Mouse (Mus musculus) brain, adult 2 months (tissue): ENCODE data around the gene Med28.

Experiments
- DNase-seq: peaks from one replicate; pipeline ENCODE4 v3.0.0; 2011; ENCODE audit warnings: low read depth, low spot score

The Med28 gene

GRCm38 (mm10) chr5:45519960-45520808, at the start of gene Med28:
TSS of gene Med28 (plus strand) at chr5:45520229.
- DNase-seq: peak; percentile 95

GRCm38 (mm10) chr5:45472880-45473450, 47.1 kb upstream of the Med28 start:
- DNase-seq: peak; percentile 94

- peak; percentile 84 for DNase-seq
Observed at GRCm38 (mm10) chr5:45473521-45473920, 46.5 kb upstream of the Med28 start.

- peak; percentile 90 for DNase-seq
Observed at GRCm38 (mm10) chr5:45474215-45474614, 45.8 kb upstream of the Med28 start.

- no peak for DNase-seq
Observed at GRCm38 (mm10) chr5:45474758-45475157, 45.3 kb upstream of the Med28 start.

- no peak for DNase-seq
Observed at GRCm38 (mm10) chr5:45475771-45476170, 44.3 kb upstream of the Med28 start.

DNA sequence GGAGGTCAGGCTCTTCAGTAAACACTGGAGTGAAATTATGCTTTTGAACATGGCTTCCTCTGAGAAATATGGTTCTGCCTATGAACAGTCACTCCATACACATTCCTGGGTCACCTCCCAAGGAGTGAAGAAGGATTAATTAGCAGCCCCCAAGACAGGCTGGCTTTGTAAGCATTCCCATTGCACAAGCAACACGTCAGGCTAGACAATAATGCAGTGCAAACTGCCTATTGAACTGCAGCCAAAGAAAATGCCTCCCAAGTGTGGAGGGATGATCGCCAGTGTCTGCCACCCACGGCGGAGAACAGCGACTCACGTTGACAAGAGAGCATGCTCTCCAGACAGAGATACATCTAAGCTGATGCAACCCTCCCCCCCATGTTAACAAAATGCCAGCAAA, 43.7 kb upstream of the Med28 start:
- peak; percentile 76 for DNase-seq

DNA sequence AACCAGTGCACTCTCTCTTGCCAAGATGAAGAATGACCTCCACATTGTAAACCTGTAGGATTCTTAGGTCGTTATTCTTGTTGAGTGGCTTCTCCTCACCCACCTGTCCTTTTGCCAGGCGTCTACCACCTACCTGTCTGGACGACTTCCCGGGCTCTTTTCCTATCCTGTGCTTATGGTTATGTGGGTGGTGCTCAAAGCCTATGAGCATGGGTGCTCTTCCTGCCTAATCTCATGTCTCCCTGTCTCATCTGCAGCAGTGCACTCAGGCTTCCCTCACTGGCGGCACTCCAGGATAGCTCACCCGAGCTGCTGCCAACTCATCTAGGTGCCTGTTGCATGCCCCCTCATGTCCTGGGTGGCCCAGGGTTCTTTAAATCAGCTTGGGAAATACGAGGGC, 42.4 kb upstream of the Med28 start:
- peak; percentile 53 for DNase-seq

DNA sequence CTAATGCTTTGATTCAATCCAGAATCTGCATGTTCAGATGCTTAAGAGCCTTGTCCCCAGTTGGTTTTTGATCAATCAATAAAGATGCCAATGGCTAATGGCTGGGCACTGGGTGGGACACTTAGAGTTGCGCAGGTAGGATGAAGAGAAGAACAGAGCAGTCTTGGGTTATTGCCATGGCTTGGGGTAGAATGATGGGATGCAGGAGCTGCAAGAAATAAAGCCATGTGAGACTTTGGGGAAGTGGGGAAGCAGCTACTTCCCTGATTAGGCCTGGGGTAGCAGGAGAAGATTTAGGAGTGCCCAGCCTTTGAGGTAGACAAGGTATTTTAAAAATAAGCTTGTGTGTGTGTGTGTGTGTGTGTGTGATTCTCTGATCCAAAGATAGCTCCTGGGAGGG, 40.0 kb upstream of the Med28 start:
- no peak for DNase-seq

GRCm38 (mm10) chr5:45481125-45481524, 38.9 kb upstream of the Med28 start:
- no peak for DNase-seq

GRCm38 (mm10) chr5:45482607-45483006, 37.4 kb upstream of the Med28 start:
- DNase-seq: no peak

- no peak for DNase-seq
Observed at GRCm38 (mm10) chr5:45483654-45484053, 36.4 kb upstream of the Med28 start.

DNA sequence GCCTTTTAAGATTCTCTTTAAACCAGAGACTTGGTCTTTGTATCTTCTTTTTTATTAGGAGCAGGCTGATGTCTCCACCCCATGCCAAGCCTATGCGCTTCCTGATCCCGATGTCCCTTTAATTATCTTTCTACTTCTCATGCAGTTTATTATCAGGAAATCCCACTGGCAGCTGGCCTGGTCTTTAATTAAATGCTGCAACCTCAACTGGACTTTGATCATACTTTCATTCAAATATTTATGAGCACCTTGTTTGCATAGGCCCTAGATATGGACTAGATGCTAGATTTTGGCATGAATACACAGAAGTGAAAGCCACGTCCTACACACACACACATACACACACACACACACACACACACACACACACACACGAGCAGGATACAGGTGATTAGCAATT, 28.3 kb upstream of the Med28 start:
- DNase-seq: no peak

DNA sequence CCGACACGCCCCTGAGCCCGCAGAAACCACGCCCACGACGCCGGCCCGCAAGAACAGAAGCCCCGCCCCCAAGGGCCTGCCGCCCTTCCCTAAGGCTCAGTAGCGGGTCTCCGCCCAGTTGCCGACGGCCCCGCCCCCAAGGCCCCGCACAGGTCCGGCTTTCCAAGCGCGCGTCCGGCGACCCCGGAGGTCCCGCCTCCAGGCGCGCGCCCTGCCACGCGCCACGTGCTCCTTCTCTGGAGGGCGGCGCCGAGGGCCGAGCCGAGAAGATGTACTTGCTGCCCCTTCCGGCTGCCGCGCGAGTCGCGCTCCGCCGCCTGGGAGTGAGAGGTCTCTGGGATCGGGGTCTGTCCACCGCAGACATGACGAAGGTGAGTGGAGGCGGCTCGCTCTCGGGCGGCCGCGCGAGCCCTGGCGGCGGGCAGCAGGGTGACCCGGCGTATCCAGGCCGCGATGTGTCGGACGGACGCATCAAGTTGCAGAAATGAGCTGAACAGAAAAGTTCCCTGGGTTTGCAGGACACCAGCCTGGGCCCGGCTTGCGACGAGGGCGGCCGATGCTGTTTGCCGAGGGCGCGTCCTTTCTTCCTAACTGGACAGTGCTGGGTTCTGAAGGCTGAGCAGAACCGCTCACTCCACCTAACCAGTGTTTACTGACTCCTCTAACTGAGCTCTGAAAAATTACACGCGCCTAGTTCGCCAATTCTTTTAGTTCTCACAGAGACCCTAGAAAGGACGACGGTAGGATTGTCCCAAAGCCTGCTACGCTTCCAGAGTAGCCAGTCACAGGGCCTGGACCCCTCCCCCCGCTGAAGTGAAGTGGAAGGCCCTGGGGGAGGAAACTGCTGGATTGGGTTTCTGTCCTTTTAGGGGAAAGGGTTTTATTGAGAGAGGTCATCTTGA, 26.6 kb upstream of the Med28 start, which contains the start of gene Lap3:
Lap3 (plus strand) TSS at position 184 of the 902 bp plus-strand sequence.
- DNase-seq: peak; percentile 97

DNA sequence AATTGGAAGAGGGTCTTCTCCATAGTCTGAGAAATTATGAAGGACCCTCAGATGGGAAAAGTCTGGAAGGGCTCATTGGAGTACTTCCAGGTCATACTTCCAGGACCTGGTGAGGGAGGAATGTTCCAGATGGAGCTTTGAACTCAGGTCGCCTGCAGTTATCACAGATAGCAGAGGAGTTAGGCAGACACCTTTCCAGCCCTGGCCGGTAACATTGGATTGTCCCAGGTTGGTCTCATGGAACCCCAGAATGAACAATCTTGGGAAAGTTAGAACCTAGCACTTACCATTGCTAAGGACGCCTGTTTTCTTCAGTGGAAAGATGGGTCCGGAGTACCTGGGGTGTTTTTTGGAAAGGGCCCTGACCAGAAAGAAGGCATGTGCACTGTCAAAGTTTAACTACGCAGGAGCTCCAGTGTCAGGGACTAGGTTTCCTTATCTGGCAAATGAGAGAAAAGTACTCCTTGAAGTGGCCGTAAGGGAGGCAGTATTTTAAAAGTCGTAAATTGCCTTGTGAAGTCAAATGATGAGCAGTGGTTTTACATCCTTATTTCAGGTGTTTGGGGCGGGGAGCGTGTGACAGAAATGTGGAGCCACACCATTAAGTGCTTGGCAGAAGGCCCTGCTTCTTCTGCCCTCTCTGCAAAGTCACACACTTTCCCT, 25.8 kb upstream of the Med28 start:
- DNase-seq: no peak

DNA sequence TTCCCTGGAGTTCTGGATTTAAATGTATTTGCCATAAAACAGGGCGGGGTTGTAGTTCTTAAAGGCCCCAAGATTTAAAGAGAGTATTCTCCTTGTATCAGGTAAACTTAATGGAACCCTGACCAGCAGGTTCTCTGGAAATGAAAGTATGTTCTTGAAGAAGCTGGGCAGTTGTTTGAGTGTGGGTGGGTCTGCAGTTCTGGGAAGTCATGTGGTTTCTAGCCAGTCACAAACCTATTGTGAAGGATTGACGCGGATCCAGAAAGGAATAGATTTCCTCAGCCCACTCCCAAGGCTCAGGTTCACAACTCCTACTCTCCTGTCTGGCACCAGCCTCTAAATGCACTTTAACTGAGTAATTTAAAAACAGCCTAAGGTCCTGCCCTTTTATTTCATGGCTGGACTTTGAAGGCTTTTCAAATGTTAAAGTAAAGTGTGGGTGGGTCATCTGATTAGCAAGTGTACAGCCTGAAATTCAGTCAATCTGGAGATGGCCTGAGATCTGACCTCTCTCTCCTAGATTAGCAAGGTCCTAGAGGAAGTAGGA, 24.5 kb upstream of the Med28 start:
- DNase-seq: no peak

DNA sequence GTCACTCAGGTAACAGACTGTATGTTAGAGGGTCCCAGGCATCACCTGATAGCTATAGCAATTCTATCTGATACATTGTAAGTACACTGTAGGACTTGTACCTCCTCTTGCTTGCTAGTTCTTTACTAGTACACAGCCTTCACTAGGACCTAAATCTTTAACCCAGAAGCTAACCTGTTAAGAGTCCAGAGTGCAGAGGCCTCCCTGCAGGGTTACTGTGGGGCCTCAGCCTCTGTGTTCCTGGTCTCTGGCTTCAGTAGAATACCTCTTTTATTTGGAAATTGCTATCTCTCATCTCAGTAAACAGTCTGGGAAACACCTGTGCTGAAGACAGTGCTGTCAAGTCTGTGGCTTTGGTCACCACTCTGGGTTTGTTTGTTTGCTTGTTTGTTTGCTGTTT, 24.0 kb upstream of the Med28 start:
- no peak for DNase-seq

- no peak for DNase-seq
Observed at GRCm38 (mm10) chr5:45496479-45496878, 23.6 kb upstream of the Med28 start.

DNA sequence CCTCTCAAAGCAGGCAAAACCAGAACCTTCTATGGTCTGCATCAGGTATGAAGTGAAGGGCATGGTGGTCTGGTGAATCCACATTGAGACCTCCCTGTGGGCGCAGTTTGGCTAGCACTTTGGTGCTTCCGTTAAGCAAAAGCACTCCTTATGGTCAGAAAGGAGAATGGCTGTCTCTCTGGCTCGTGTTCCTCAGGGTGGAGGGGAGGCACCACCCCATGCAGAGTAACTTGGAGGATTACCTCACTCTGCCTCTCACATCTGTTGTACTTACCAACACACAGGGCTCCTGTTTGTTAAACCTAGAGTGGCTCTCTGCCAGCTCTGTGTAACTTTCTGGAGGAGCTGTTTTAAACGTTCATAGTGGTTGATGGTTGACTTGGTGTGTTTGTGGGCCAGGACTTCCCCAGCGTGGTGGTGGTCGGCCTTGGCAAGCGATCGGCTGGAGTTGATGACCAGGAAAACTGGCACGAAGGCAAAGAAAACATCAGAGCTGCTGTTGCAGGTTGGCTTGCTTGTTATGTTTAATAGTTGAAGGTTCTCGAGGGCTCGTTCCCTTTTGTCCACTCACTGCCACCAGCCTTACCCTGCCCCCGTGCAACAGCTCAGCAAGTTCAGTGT, 23.0 kb upstream of the Med28 start:
- DNase-seq: no peak

- no peak for DNase-seq
Observed at GRCm38 (mm10) chr5:45497564-45497963, 22.5 kb upstream of the Med28 start.

- peak; percentile 69 for DNase-seq
Observed at GRCm38 (mm10) chr5:45510071-45510470, 10.0 kb upstream of the Med28 start.
